Mouse (Mus musculus) stomach, postnatal 0 days (tissue): Measurements from ENCODE around the gene Insc.

Experiments
- CTCF ChIP-seq: IDR thresholded peaks from 2 replicates; pipeline ENCODE4 v1.5.1; 2016; ENCODE audit warnings: antibody characterized with exemption, low read depth, mild to moderate bottlenecking, moderate library complexity
- EP300 ChIP-seq: optimal IDR thresholded peaks from 2 replicates; pipeline ENCODE3; 2016; ENCODE audit warnings: antibody characterized with exemption

GRCm38 (mm10) chr7:114754626-114755025 is 11.1 kb downstream of the Insc start:
- no peak for TF ChIP-seq CTCF
- TF ChIP-seq EP300, result no peak
